Mouse (Mus musculus) A20 (cell line): ENCODE measurements around the gene Zfp687.
"Not testable (repeated sequence)": the region's sequence is repeated elsewhere in the genome, so short reads cannot be mapped to it uniquely, and the experiment has no call there.

Source experiments
- DNase-seq: peaks from one replicate; pipeline ENCODE4 v3.0.0-alpha.2; 2011; ENCODE audit warnings: low read depth, low spot score

The Zfp687 gene

DNA sequence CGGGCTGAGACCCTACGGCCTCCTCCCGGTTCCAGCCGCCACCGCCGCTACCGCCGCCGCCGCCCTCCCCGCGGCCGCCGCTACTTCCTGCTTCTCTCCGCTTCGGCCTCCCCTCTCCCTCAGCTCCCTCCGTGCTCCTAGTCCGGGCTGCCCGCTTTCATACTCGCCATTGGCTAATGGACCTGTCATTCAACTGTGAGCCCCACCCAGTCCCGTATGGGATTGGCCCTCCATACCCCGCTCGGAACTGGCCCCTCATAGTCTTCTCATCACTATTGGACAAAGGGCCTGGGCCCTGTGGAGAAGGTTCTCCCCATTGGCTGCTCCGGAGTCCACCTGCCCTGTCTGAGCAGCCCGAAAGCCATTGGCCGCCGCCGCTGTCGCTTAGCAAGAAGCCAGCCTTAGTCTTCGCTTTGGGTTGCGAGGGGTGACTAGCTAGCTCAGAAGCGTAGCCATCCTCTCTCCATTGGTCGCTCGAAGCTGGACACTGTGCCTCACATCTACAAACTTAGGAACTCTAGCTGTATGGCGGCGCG is at the start of gene Zfp687:
TSS of gene Zfp687 (minus strand) at position 112 of the 536 bp plus-strand sequence.
- peak; percentile 99 for DNase-seq

DNA sequence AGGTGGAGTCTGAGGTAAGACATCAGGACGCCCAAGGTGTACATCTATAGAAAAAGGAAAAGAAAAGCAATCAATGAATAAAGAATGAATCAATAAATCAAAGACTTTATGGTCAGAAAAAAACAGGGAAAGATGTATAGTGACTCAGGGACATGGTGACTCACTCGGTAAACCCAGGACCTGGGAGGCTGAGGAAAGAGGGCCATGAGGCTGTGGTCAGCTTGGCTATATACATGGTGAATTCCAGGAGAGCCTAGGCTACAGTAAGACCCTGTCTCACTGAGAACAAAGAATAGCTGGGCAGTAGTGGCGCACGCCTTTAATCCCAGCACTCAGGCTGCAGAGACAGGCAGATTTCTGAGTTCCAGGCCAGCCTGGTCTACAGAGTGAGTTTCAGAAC is 48.5 kb upstream of the Zfp687 start:
- no peak for DNase-seq

DNA sequence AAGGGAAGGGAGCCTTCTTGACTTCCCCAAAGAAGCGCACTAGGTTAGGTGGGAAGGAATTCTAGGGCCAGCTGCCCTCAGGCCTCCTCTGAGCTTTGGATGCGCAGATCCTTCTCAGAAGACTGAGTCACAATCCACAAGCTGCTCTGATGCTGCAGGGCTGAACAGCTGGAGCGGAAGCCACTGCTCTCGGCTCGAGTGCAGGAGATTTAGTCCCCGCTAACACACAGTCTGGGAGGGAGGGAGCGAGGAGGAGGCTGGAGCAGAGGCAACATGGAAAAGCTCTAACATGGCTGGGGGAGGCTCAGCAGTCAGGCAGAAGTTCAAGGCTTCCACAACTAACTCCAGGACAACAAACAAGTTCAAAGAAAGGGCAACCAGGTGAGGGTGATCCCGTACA is 42.8 kb upstream of the Zfp687 start:
- no peak for DNase-seq

DNA sequence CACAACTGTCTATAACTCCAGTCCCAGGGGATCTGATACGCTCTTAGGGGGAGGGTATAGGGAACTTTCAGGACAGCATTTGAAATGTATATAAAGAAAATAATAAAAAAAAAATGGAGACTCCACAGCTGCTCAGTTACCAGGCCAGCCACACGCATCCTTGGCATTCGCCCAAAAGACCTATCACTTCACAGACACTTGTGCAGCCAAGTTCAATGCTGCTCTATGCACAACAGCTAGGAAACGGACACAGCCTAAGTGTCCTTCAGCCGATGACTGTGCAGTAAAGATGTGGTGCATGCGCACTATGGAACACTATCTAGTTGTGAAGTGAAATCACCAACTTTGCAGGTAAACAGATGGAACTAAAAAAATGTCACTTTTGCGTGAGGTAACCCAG is 41.0 kb upstream of the Zfp687 start:
- no peak for DNase-seq

DNA sequence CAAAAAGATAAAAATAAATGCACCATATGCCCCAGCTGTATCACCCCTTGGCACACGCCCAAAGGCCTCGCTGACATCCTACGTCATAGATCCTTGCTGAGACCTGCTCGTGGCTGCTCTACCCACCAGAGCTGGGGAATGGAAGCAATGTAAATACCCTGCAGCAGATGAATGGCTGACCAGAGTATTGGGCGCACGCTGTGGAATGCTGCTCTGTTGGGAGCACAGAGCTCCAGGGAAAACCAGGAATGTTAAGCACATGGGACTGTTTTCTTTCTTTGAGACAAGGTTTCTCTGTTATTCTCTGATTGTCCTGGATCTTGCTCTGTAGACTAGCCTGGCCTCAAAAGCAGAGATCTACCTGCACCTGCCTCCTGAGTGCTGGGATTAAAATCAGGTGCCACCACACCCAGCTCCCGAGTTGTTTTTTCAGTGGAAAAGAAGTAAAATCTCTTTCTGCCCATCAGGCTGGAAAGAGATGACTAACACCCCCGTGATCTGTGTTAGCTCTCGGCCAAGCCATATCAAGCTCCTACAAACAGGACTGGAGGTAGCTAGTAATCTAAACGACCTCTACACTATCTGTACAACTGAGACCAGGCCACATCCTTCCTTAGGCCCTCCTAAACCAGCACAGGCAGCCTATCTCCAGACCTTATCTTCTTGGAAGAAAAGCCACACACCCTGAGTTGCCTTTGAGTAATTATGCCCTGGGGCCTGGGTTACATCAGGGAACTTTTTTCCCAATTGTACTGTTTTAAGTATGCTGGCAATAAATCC is 39.4 kb upstream of the Zfp687 start:
- DNase-seq = no peak

DNA sequence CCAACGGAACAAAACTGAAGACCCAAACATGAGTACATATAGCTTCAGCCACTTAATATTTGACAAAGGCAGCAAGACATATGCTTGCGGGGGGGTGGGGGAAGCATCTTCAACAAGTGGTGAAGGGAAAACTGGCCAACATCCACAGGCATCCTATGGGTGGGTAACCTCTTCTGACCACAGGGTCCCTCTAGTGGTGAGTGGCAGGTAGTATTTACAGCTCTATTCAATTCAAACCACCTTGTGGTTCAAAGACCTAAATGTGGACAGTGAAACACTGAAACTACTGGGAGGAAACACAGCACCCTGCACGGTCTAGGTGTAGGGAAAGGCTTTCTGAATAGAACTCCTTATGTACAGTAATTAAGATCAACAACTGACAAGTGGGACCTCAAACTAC is 38.5 kb upstream of the Zfp687 start:
- peak; percentile 80 for DNase-seq

DNA sequence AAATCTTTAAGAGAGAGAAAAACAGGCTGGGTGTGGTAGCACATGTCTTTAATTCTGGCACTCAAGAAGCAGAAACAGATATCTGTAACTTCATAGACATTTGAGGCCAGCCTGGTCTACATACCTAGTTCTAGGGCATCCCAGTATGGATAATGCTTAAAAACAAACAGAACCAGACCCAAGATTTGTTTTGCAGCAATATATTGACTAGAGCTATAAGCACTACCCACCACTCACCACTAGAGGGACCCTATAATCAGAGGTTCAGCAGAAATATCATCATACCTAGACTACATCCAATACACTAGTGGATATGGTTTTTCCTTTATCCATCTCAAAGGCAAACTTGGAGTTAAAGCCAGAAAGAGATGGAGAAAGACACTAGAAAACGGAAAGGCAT is 37.7 kb upstream of the Zfp687 start:
- DNase-seq = peak; percentile 74

DNA sequence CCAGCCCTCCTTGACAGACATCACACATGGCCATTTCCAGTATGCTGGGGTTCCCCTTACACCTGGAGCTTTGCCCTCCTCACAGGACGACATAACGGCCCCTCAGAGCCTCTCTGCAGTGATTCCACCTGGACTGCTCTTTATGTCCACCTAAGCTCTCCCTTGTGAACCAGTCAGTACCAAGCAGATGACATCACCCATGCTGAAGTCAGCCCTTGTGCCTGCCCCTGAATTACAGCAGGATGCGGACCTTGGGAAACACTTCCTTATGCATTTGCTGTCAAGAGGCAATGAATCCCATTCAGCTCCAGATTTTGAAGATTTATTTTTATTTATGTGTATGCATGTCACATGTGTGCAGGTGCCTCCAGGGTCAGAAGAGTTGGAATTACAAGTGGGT is 32.7 kb upstream of the Zfp687 start:
- DNase-seq = no peak

DNA sequence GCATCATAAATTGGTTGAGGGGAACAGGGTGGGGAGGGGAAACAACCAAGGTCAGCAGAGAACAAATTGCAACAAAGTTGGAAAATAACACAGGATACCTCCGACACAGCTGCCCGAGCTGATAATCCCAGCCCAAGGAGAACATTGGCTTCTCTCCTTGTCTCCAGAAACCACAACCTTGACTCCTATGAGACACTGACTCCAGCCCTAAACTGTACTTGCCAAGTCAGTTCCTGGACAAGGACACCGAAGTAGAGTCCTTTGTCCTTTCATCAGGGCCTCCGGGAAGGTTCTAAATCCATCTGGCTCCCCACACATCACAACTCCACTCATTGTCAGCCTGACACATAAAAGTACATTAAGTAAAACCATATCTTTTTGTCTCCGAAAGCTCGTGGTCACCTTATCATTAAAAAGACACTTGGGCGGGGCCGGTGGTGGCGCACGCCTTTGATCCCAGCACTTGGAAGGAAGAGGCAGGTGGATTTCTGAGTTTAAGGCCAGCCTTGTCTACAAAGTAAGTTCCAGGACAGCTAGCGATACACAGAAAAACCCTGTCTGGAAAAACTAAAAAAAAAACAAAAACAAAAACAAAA is 31.3 kb upstream of the Zfp687 start:
- no peak for DNase-seq

DNA sequence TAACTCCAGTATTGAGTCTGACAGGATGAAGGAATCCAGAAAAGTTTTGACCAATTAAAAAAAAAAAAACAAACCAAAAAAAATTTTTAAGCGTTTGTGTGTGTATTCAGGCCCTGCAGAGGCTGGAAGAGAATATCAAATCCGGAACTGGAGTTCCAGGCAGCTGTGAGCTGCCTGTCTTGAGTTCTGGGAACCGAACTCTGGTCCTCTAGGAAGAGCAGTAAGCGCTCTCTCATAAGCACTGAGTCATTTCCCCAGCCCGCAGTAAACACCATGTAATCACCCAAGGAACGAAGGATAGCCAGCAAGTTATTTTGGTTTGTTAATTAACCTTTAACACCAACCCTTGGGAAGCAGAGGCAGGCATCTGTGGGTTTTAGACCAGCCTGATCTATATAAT is 28.0 kb upstream of the Zfp687 start:
- DNase-seq = no peak

DNA sequence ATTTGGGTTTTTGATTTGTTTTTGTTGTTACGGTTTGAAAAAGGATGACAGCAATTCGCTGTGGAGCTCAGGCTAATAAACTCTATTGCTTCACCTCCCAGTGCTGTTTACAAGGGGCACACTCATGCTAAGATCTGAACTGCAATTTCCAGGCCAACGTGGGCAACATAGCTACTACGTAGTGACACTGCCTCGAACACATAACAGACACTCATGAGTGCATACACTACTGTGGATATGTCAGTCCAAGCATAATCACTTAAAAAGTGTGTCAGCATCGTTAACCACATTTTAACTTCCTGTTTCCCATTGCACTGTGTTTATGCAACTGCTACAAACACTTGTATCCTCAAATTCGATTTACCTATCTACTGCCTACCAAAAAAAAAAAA is 27.6 kb upstream of the Zfp687 start:
- no peak for DNase-seq

DNA sequence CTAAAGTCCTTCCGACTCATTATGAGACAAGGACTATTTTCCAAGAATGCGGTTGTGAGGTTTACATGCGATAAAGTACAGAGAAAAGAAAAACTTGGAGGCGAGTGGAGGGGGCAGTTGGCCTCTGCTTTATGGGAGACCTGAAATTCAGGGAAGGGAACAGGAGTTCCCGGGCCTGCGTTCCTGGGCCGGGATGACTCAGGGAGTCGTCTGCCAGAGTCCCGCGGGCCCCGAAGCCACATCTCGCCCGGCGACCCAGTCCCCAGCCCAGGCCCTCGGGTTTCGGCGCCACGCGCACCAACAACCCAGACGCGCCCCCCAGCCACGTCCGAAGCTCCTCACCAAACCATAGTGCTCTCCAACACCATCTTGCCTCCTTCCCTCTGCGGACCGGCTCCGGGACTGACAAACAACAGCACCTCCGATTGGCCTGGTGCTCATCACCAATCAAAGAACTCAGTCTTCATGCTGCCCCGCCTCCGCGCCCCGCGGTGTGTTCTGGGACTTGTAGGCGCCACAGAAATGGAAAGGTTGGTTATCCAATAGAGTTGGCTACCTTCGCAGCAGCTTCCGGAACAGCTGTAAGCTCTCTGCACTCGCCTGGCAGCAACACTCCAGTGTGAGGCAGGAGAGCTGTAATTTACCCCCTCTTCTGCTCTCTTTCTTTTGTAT is 27.1 kb upstream of the Zfp687 start, which contains the start of gene Psmd4:
TSS of gene Psmd4 (minus strand) at position 449 of the 672 bp plus-strand sequence.
- peak; percentile 98 for DNase-seq

DNA sequence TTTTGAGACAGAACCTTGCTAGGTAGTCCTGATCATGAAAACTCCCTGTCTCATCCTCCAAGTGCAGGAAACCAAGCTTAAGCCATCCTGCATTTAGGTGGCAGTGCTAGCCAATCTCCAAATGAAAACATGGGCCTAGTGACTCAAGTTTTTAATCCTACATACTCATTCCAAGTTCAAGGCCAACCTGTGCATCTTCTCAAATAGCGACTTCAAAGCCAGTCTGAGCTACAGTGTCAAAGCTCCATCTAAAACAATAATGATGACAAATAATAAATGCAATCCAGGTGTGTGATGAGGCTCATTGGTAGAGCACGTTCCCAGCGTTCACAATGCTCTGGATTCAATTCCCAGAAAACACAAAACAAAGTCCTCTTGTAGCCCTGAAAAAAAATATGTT is 26.4 kb upstream of the Zfp687 start:
- no peak for DNase-seq

DNA sequence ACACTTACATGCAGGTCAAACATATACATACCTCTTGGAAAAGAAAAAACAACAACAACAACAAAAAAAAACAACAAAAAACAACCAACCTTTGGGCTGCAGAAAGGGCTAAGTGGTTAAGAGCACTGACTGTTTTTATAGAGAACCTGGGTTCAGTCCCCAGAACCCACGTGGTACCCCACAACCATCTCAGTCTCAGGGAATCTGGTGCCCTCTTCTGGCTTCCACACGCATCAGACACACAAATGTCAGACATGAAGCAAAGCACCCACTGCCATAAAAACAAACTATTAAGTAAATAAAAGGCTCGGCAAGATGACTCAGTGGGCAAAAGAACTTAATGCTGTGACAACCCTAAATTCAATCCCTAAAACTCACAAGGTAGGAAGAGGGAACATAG is 14.7 kb upstream of the Zfp687 start:
- peak; percentile 69 for DNase-seq

DNA sequence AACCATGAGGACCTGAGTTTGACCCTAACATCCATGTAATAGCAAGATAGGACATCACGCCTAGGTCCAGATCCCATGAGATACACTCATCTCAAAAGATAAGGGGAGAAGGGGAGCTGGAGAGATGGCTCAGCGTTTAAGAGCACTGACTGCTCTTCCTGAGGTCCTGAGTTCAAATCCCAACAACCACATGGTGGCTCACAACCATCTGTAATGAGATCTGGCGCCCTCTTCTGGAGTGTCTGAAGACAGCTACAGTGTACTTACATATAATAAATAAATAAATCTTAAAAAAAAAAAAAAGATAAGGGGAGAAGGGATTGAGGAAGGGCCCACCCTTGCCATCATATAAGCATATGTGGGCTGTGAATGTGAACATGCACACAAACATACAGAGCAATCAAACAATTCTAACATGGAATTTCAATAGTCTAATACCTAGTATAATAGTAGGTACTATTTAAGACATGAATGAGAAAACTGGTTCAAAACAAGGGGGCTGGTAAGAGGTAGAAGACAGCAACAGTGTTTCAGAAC is 14.1 kb upstream of the Zfp687 start:
- not testable (repeated sequence) for DNase-seq

DNA sequence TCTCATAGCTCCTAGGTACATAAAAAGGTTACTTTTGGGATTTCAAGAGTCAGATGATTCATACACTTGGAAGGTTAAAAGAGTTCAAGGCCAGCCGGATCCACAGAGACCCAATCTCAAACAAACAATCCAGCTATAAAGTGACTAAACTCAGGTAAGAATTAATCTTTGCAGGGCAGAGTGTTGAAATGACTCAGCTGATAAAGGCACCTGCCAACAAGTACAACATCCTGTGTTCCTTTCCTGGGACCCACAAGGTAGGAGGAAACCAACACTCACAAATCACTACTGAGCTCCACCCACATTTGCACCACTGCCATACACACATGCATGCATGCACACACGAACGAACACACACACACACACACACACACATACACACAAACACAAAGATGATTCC is 13.4 kb upstream of the Zfp687 start:
- DNase-seq = no peak

DNA sequence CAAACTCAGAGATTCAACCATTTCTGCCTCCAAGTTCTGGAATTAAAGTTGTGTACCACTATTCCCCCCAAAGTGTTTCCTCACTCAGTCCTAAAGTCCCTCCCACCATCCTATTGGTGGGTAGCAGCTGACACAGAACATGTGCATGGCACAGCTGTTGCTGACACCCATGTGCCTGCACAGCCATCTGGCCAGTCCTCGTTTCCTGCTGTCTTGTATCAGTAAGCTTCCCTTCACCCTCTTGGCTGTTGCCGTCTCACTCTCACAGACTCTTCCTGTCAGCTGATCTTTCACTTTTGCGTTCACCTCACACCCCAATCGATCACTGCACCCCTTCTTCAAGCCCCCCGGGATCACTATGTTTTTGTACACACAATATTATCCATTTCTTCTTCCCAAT is 12.5 kb upstream of the Zfp687 start:
- DNase-seq = peak; percentile 76

DNA sequence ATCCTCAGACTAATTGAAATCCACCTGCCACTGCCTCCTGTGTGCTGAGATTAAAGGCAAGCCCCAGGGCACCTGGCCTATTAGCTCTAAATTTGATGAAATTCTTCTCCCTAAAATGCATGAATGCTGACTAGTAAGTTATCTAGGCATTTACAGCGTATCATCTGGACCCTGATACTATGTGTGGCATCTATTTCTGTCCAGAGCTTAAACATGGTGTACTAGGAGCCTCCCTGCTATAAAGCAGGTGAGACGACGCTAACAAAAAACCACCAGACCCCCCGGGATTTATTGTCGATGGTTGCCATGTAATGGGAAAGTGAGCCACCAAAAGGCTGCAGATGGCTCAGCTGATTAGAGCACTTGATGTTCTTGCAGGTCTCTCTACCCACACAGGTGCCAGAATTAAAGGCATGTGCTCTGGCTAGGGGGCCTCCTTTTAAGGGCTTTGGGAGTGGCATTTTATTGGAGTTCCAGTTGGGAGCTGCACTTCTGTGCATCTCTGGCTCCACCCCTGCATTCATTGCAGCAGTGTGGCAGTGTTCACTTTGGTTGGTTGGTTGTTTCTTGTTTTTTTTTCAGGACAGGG is 11.9 kb upstream of the Zfp687 start:
- DNase-seq = no peak

DNA sequence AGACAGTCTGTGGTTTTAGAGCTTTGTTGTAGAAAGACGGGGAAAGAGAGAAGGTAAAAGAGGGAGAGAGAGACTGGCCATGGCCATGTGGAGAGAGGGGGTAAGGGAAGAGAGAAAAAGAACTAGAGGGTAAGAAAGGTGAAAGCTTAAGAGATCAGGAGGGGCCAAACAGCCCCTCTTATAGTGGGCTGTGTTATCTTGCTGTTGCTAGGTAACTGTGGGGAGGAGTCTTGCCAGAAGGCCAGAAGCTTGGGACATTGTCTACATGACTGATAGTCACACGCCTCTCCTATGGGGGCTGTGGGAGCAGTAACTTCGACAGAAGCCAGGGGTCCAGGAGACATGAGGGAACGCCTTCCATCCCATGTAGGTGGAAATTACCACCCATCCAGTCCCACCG is 10.0 kb upstream of the Zfp687 start:
- DNase-seq = no peak

DNA sequence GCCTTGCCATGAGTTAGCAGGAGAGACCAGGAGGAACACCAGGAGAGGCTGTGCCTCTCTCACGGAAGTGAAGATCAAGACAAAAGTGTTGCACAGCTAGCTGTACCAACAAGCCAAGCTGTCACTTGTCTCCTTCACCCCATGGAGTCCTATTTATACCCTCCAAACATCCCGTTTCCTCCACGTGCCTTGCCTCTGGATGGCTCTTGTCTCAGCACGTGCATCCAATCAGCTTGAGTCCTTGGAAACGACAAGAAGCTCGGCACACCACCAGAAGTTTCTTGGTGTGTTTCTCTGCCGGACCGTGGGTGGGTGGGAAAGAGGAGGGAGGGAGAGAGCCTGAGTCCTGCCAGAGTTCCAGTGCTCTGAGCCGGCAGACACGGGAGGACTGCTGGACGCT is 9.3 kb upstream of the Zfp687 start:
- no peak for DNase-seq

DNA sequence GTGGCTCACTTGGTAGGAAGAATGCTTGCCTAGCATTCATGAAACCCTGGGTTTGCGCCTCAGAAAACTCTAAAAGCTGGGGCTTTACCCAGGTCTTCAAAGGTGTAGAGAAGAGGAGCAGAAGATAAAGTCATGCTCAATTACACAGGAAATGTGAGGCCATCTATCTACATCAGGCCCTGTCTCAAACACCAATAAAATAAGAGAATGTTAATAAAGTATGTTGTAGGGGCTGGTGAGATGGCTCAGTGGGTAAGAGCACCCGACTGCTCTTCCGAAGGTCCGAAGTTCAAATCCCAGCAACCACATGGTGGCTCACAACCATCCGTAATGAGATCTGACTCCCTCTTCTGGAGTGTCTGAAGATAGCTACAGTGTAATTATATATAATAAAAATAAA is 5.7 kb upstream of the Zfp687 start:
- DNase-seq = not testable (repeated sequence)

DNA sequence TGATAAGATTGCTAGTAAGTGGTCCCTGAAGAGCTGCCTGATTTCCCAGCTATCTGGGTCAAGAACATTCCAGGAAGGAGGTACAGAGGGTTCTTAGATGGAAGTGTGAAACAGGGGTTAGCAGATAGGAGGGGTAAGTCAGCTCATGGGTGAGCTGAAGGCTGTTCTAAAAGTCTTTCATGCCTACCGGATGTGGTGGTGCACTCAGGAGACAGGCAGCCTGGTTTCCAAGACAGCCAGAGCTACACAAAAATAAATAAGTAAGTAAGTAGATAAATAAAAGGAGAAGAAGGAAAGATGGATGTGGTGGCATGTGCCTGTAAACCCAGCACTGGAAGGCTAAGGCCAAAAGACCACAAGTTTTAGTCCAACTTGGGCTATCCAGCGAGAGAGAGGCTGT is 3.5 kb upstream of the Zfp687 start:
- DNase-seq = no peak
